Mouse (Mus musculus) common myeloid progenitor, adult 5-6 weeks (primary cell): ENCODE results near the gene Lpp. TPM values are rescaled to one million over a fixed set of nuclear protein-coding genes. Genes with fewer than 3 reads are reported as not detected.

ENCODE experiments used
- ATAC-seq: replicated peaks from 2 replicates; pipeline ENCODE4 v1.8.0; 2016; ENCODE audit warnings: low read depth, mild to moderate bottlenecking, moderate TSS enrichment, inconsistent platforms; ENCODE audit not compliant: poor library complexity, severe bottlenecking
- total RNA-seq: library from RNA; stranded (forward); fragments of 200-1000, 187-1606 nt; gene quantifications from 2 replicates; pipeline ENCODE4 v1.2.3, GENCODE M21; 2017

Gene Lpp
- total RNA-seq, 1 experiment from 2014 or later: 4.2 TPM

GRCm38 (mm10) chr16:24884017-24884416 lies 490.7 kb downstream of the Lpp start:
- ATAC-seq: no peak

DNA sequence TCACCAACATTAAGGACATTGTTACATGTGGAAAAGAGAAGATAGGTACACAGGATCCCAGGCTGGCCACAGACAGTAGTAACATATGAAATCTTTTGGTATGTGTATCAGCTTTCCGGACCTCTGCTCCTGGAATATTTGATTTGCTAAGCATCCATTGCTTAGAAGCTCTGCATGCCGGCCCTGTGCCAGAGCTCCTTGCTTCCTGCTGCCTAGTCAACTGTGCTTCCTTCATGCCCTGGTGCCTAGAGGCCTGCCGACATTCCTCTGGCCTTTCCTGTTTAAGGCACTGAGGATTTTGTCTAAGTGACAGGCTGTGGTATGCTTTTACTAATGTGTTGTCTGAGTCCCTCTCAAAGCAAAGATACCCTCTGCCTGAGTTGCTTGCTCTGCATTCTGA lies 493.0 kb downstream of the Lpp start:
- no peak for ATAC-seq

GRCm38 (mm10) chr16:24886943-24887342 lies 493.6 kb downstream of the Lpp start:
- ATAC-seq: no peak

- ATAC-seq: peak; percentile 72
Observed at GRCm38 (mm10) chr16:24891453-24891852, 498.1 kb downstream of the Lpp start.

DNA sequence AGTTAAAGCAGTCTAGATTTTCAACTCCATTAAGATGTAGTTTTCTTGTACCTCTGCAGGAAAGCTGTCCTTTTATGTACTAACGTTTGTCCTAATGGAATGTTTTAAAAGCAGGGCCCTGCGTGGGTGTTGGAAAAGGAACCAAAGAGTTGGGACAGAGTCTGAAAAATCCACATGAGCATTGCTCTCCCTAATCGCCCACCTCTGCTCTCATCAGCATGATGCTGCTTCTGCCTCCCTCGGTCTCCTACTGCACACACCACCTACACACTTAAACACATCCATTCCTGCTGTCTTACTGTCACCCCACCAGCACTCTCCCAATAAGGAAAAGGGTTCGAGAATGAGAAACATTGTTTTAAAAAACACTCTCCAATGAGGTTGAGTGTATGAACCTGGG lies 501.9 kb downstream of the Lpp start:
- ATAC-seq: no peak

DNA sequence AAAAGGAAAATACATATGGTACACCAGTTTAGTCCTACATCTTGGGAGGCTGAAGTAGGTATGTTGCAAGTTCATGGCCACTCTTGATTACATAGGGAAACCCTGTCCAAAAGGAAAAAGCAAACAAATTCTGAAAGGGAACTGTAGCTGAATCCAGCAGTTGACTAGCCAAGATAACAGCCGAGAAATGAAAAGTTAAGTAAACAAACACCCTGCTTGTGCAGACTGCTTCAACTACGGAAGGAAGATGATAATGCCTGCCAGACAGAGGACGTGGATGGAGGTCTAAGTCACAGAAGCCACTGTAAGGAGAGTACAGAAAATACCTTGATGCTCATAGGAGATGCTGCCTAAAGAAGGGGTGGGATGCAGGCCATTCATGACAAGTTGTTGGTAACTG lies 504.3 kb downstream of the Lpp start:
- ATAC-seq: no peak

- no peak for ATAC-seq
Observed at GRCm38 (mm10) chr16:24900241-24900796, 507.0 kb downstream of the Lpp start.

DNA sequence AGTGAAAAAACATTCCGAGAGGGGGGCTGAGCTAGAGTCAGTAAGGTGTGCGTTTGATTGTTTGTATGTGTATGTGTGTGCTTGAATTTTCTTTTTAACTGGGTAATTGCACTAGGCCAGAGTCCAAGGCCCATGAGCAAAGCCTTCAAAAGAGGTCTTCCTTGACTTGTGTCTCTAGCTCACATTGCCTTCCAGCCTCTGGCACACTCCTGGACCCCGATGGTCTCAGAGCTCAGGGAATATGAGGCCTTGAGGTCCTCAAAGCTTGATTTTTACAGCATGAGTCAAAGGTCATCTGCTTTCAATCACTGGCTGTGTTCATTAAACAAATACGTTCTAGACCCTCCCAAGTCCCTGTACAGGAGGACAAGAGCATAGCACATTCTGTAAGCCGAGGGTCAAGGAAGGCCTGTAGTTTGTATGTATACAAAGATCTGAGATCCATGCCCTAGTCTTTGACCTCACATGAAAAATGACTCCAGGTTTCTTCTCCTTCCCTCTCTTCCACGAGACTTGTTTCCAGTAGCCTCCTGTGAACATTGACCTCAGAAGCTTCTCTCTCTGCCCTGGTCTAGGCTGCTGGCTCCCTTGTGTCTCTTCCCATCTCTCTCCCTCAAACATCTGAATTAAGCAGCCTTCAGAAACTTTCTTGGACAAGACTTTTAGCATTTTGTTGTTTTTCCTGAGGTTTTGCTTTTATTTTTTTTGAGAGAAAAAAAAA lies 508.0 kb downstream of the Lpp start:
- ATAC-seq: no peak

DNA sequence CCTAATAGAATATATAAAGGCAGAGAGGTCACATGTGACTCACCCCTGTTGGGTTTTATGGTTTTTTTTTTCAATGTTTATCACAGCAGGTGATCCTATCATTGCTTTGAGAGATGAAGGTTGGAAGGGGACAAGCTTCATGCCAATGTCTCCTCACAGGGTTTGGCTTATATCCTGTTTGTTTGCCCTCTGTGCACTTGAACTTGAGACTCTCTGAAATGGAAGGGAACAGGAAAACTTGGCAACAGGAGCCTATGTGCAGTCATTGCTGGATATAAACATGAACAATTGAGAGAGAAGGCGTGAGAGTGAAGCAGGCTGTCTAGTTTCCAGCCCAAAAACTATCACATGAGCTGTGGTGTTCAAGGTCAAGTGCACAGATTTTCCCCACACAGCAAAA lies 508.8 kb downstream of the Lpp start:
- no peak for ATAC-seq

DNA sequence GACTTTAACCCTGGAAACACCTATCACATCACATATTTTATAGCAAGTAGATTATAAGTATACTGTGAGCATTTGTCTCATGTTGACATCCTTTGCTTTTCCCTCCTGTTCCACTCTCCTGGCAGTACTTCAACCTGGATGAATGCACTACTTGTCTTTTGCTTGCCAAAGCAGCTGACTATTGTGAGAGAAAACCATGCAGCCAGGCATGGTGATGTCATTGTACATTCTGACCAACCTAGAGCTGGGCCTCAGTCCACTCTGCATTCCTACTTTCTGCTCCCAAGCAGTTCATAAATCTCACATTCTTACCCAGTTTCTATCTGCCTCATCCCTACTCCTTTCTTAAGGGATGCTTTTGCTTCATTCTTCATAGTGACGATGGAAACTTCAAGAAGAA lies 515.6 kb downstream of the Lpp start:
- no peak for ATAC-seq

- ATAC-seq: no peak
Observed at GRCm38 (mm10) chr16:24910321-24910720, 517.0 kb downstream of the Lpp start.

DNA sequence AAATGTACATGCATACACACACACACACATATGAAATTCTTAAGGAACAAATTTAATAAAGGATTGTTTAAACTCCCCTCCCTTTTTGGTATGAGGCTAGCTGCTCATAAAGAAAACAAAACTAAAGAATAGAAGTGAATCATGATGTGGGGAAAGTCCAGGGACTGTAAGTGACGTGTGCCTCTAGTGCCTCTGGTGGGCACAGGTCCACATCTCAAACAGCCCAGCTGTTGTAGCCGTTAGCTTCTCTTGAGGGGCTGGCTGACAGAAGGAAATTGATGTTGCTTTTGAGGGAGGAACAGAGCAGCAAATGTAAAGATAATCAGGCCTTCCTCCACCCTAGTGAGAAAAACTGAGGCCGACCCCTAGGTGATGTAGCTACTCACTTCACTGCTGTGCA lies 517.5 kb downstream of the Lpp start:
- ATAC-seq: peak; percentile 77

GRCm38 (mm10) chr16:24912381-24912780 lies 519.1 kb downstream of the Lpp start:
- ATAC-seq: no peak

- ATAC-seq: peak; percentile 46; the same call in 1 of the 2 replicates
Observed at GRCm38 (mm10) chr16:24913021-24913420, 519.7 kb downstream of the Lpp start.

- peak; percentile 47 for ATAC-seq
Observed at GRCm38 (mm10) chr16:24913641-24914392, 520.5 kb downstream of the Lpp start.

DNA sequence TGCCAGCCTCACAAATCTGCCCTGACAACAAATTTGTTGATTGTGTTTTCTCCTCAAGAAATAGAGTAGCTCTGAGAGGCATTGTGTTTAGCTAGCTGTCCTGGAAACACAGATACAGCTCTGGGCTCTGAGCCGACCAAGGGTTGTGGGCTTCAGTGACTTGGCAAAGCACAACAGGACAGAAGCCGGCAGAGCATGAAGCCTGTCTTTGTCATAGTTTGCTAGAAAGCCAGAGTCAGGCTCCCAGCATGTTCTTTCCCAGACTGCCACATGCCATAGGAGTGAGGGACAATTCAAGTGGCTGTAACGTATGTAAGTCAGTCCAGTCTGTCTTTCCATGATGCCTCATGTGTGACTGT lies 521.1 kb downstream of the Lpp start:
- ATAC-seq: no peak

DNA sequence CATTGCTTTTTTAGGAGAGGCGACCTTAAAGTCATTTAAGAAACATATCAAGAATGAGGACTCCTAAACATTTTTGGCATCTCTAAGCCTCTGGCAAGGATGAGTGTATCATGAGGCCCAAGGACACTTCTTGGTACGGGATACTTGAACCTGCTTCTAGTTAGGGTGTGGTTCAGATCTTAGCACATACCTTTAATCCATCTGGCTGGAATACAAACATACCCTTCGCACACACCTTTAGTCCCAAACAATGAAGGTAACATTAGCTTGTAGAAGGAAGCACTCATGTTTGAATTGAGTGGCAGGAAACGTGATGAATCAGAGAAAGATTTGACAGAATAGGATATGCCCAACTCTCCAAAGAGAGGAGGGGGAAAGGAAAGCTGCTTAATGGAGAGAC lies 522.2 kb downstream of the Lpp start:
- ATAC-seq: no peak

- peak; percentile 60 for ATAC-seq
Observed at GRCm38 (mm10) chr16:24919349-24920012, 526.2 kb downstream of the Lpp start.

- ATAC-seq: no peak
Observed at GRCm38 (mm10) chr16:24930070-24930469, 536.8 kb downstream of the Lpp start.

DNA sequence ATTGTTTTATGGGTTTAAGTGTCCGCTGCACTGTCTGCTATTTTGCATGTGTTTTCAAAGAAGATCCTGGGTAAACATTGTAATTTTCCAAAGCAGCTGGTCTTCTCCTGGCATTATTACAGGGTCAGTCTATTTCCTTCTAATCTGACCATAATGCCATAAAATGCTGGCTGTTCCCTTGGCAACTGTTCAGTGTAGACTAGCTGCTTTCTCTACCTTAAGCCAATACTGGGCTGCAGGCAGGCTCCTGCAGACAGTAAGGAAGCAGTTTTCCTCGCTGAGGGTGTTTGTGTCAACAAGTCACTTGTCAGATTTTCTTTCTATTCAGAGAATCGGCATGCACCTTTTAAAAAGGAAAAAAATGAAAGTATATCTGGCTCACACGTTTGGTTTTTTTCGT lies 537.3 kb downstream of the Lpp start:
- no peak for ATAC-seq

DNA sequence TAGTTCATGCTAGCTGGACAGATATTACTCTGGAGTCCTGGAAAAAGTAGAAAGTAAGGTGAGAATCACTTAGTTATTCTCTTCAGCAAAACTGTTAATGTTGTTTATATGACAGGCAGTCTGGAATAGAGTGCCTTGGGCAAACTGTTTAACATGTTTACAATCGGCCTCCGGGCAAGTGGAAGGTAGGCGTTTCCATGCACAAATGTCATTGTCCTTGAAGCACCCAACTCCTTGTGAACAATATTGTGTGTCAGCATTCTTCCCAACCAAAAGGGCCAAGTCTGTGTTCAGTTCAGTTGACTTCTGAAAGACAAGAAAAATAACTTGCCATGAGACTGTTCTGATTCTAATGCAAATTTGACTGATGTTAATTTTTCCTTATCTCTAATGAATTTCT lies 539.5 kb downstream of the Lpp start:
- no peak for ATAC-seq
